Mouse (Mus musculus) liver, embryonic 16.5 days (tissue): Measurements from ENCODE around the gene Timm8b. TPM values are rescaled to one million over a fixed set of nuclear protein-coding genes. Genes with fewer than 3 reads are reported as not detected.

Experiments used
- ATAC-seq: fragments of 200-750 bp; cut with Nextera tagmentation; 2 replicates; pipeline ENCODE4 v1.8.0; 2017; ENCODE audit warnings: low read depth, mild to moderate bottlenecking, moderate number of reproducible peaks, moderate library complexity
- H3K27ac ChIP-seq: fragments of 300-500 bp; sonication (generic); 2 replicates; pipeline ENCODE4 v1.5.1; 2014; ENCODE audit warnings: mild to moderate bottlenecking, low read length
- H3K27me3 ChIP-seq: fragments of 300-500 bp; sonication (generic); 2 replicates; pipeline ENCODE4 v1.6.1; 2014; ENCODE audit warnings: low read depth, low read length, mixed read lengths; ENCODE audit not compliant: control insufficient read depth, insufficient read depth
- H3K36me3 ChIP-seq: fragments of 300-500 bp; sonication (generic); 2 replicates; pipeline ENCODE4 v1.6.1; 2014; ENCODE audit warnings: mild to moderate bottlenecking; ENCODE audit not compliant: control insufficient read depth, insufficient read depth
- H3K4me1 ChIP-seq: fragments of 300-500 bp; sonication (generic); 2 replicates; pipeline ENCODE4 v1.6.1; 2014; ENCODE audit warnings: low read depth, low read length, mixed read lengths; ENCODE audit not compliant: control insufficient read depth
- H3K4me2 ChIP-seq: fragments of 300-500 bp; sonication (generic); 2 replicates; pipeline ENCODE4 v1.6.1; 2014; ENCODE audit warnings: low read depth, low read length, mixed read lengths
- H3K4me3 ChIP-seq: fragments of 300-500 bp; sonication (generic); 2 replicates; pipeline ENCODE4 v1.5.1; 2014; ENCODE audit warnings: low read depth, mild to moderate bottlenecking, low read length
- H3K9ac ChIP-seq: fragments of 300-500 bp; sonication (generic); 2 replicates; pipeline ENCODE4 v1.6.1; 2014; ENCODE audit warnings: low read depth, low read length
- H3K9me3 ChIP-seq: fragments of 300-500 bp; sonication (generic); replicated peaks from 2 replicates; pipeline ENCODE4 v1.6.1; 2016; ENCODE audit warnings: low read length; ENCODE audit not compliant: control insufficient read depth
- WGBS: fragments of 180-500 bp; shearing (Covaris S2); extraction: QIAGEN DNeasy Blood & Tissue Kit; methylation state at CpG from one replicate; pipeline ENCODE4 v1.1.7; 2014; ENCODE audit not compliant: insufficient replicate concordance; 5-methylcytosine and 5-hydroxymethylcytosine counted together
- polyA plus RNA-seq: library from polyadenylated mRNA; unstranded; fragments of >200 nt; fragmentation: Nextera tagmentation; extraction: Ambion mirVana; gene quantifications from 2 replicates; pipeline ENCODE4 v1.2.1, GENCODE M21; 2015

The Timm8b gene
- polyA plus RNA-seq, result 141 and 164 TPM in 2 replicates

- H3K27ac ChIP-seq, result peak within 1 kb of the TSS; percentile 89
- peak within 1 kb of the TSS; percentile 92 for H3K9ac ChIP-seq
- H3K36me3 ChIP-seq, result peaks cover 26% of the 10 kb centered on the region
- H3K4me1 ChIP-seq, result peaks cover 30% of the 10 kb centered on the region
- H3K27me3 ChIP-seq, result no peaks in the 10 kb centered on the region
- peak; percentile 94 for ATAC-seq
- no peaks in the 10 kb centered on the region for H3K9me3 ChIP-seq
- peak within 1 kb of the TSS; percentile 90 for H3K4me3 ChIP-seq
- WGBS, result under 1% methylated on average over 48 of the region's 48 CpGs
- peak within 1 kb of the TSS; percentile 93 for H3K4me2 ChIP-seq
Measured at GRCm38 (mm10) chr9:50603189-50603997, at the start of gene Timm8b, which contains the start of gene Sdhd. Gene Timm8b (plus strand): TSS chr9:50603910. Gene Sdhd (minus strand): TSS chr9:50603812.

- H3K4me2 ChIP-seq, result peak within 1 kb of the TSS; percentile 37; the same call in 1 of the 2 replicates
- H3K4me1 ChIP-seq, result no peaks in the 10 kb centered on the region
- no peaks in the 10 kb centered on the region for H3K36me3 ChIP-seq
- WGBS, result 25% methylated on average over 12 of the region's 12 CpGs
- no peak within 1 kb of the TSS for H3K9ac ChIP-seq
- no peaks in the 10 kb centered on the region for H3K27me3 ChIP-seq
- peak; percentile 21; the same call in 1 of the 2 replicates for ATAC-seq
- H3K27ac ChIP-seq, result no peak within 1 kb of the TSS
- H3K4me3 ChIP-seq, result peak within 1 kb of the TSS; percentile 11; the same call in 1 of the 2 replicates
- no peaks in the 10 kb centered on the region for H3K9me3 ChIP-seq
Measured at GRCm38 (mm10) chr9:50554241-50555093, 49.2 kb upstream of the Timm8b start, which contains the start of gene Il18. Gene Il18 (plus strand): TSS chr9:50554827.

GRCm38 (mm10) chr9:50555094-50555446, 48.6 kb upstream of the Timm8b start, which contains the start of gene Bco2:
Gene Bco2 (minus strand): TSS chr9:50555181.
- no peaks in the 10 kb centered on the region for H3K27me3 ChIP-seq
- H3K4me3 ChIP-seq, result peak within 1 kb of the TSS; percentile 11; the same call in 1 of the 2 replicates
- H3K9me3 ChIP-seq, result no peaks in the 10 kb centered on the region
- H3K27ac ChIP-seq, result no peak within 1 kb of the TSS
- H3K36me3 ChIP-seq, result no peaks in the 10 kb centered on the region
- no peak within 1 kb of the TSS for H3K9ac ChIP-seq
- 46% methylated on average over 2 of the region's 2 CpGs for WGBS
- H3K4me2 ChIP-seq, result peak within 1 kb of the TSS; percentile 37; the same call in 1 of the 2 replicates
- H3K4me1 ChIP-seq, result no peaks in the 10 kb centered on the region
- ATAC-seq, result no peak

GRCm38 (mm10) chr9:50561145-50561917, 42.4 kb upstream of the Timm8b start, which contains the start of gene Tex12:
Gene Tex12 (minus strand): TSS chr9:50561325.
- Histone ChIP-seq H3K4me1 (no peaks in the 10 kb centered on the region), H3K9ac (no peak within 1 kb of the TSS), H3K27ac (no peak within 1 kb of the TSS), H3K36me3 (no peaks in the 10 kb centered on the region), H3K4me3 (no peak within 1 kb of the TSS), H3K9me3 (no peaks in the 10 kb centered on the region), H3K27me3 (no peaks in the 10 kb centered on the region), H3K4me2 (no peak within 1 kb of the TSS)
- 82% methylated on average over 38 of the region's 38 CpGs for WGBS
- no peak for ATAC-seq

- Histone ChIP-seq H3K9me3 (no peaks in the 10 kb centered on the region), H3K4me3 (no peak overlapping the region), H3K36me3 (no peaks in the 10 kb centered on the region), H3K27me3 (no peaks in the 10 kb centered on the region), H3K27ac (no peak overlapping the region), H3K4me1 (no peaks in the 10 kb centered on the region), H3K4me2 (no peak overlapping the region), H3K9ac (no peak overlapping the region)
- no peak for ATAC-seq
- WGBS, result 61% methylated on average over 2 of the region's 2 CpGs
Measured at GRCm38 (mm10) chr9:50561918-50562360, 41.8 kb upstream of the Timm8b start.

- Histone ChIP-seq H3K9ac (no peak overlapping the region), H3K4me2 (no peak overlapping the region), H3K36me3 (no peaks in the 10 kb centered on the region), H3K4me1 (no peaks in the 10 kb centered on the region), H3K27me3 (no peaks in the 10 kb centered on the region), H3K4me3 (no peak overlapping the region), H3K9me3 (no peaks in the 10 kb centered on the region), H3K27ac (no peak overlapping the region)
- no peak for ATAC-seq
- 59% methylated on average over 7 of the region's 7 CpGs for WGBS
Measured at GRCm38 (mm10) chr9:50565173-50565572, 38.5 kb upstream of the Timm8b start.

GRCm38 (mm10) chr9:50565940-50566339, 37.8 kb upstream of the Timm8b start:
- Histone ChIP-seq H3K36me3 (no peaks in the 10 kb centered on the region), H3K27ac (no peak overlapping the region), H3K9me3 (no peaks in the 10 kb centered on the region), H3K4me1 (no peaks in the 10 kb centered on the region), H3K4me2 (no peak overlapping the region), H3K9ac (no peak overlapping the region), H3K4me3 (no peak overlapping the region), H3K27me3 (no peaks in the 10 kb centered on the region)
- 33% methylated on average over 4 of the region's 4 CpGs for WGBS
- no peak for ATAC-seq

GRCm38 (mm10) chr9:50567372-50567771, 36.3 kb upstream of the Timm8b start:
- Histone ChIP-seq H3K27me3 (no peaks in the 10 kb centered on the region), H3K27ac (no peak overlapping the region), H3K4me3 (no peak overlapping the region), H3K4me2 (no peak overlapping the region), H3K9ac (no peak overlapping the region), H3K4me1 (no peaks in the 10 kb centered on the region), H3K9me3 (no peaks in the 10 kb centered on the region), H3K36me3 (no peaks in the 10 kb centered on the region)
- WGBS, result 47% methylated on average over 4 of the region's 4 CpGs
- ATAC-seq, result no peak
